Mouse (Mus musculus): ENCODE data around the gene Cyp2c65. TPM values are rescaled to one million over a fixed set of nuclear protein-coding genes. Genes with fewer than 3 reads are reported as not detected.
"Not testable (repeated sequence)": the region's sequence is repeated elsewhere in the genome, so short reads cannot be mapped to it uniquely, and the experiment has no call there.

The Cyp2c65 gene
- total and polyA plus RNA-seq, 3 experiments: not detected

- H3K4me3 ChIP-seq (replicated peaks in 1 of 3; ENCODE audit: low read depth in 2 of 3, low read length in 2 of 3, poor library complexity in 1 of 3); dilution Hi-C loops (cut with MboI; ENCODE audit: extremely low pct_ligation_motif_present, extremely low pct_unique_long_range_greater_than_20kb, low sequenced_read_pairs); H3K27me3 ChIP-seq (replicated peaks); H3K4me2 ChIP-seq (ENCODE audit: insufficient read depth, low read depth, poor library complexity, severe bottlenecking); H3K36me3 ChIP-seq (replicated peaks in 1 of 2; ENCODE audit: control insufficient read depth in 1 of 2, insufficient read depth in 1 of 2, low read length in 1 of 2); H3K9ac ChIP-seq (ENCODE audit: insufficient read depth, low read depth); H3K79me2 ChIP-seq (replicated peaks; ENCODE audit: control insufficient read depth, extremely low read depth, insufficient read depth, poor library complexity, severe bottlenecking); H3K9me3 ChIP-seq (replicated peaks; ENCODE audit: low read length); H3K27ac ChIP-seq (ENCODE audit: insufficient read depth, low read depth); in situ Hi-C loops (cut with MboI; ENCODE audit: low pct_ligation_motif_present, low pct_unique_long_range_greater_than_20kb, low sequenced_read_pairs); H3K4me1 ChIP-seq (ENCODE audit: control insufficient read depth in 1 of 2, insufficient read depth in 2 of 2): not testable (repeated sequence)
- TF ChIP-seq RAD21 (IDR thresholded peaks at IDR 0.05; ENCODE audit: low read depth, low read length) (peak; percentile 41), CTCF (conservative IDR thresholded peaks at IDR 0.05 in 1 of 2, IDR thresholded peaks at IDR 0.05 in 1 of 2; ENCODE audit: low read depth in 2 of 2, low read length in 2 of 2) (peak in 1 of 2 experiments; percentile 51; a peak in 2 of 4 replicates), SMC3 (IDR thresholded peaks at IDR 0.05; ENCODE audit: low read depth, low read length) (peak; percentile 41)
- peak; percentile 16 for DNase-seq (ENCODE audit: extremely low read depth)
Observed at GRCm38 (mm10) chr19:39098779-39099178, 38.0 kb downstream of the Cyp2c65 start.

- dilution Hi-C loops (cut with MboI; ENCODE audit: extremely low pct_ligation_motif_present, extremely low pct_unique_long_range_greater_than_20kb, low sequenced_read_pairs): no loop called here
- no peaks in the 10 kb centered on the region for H3K4me1 ChIP-seq (ENCODE audit: control insufficient read depth in 1 of 2, insufficient read depth in 2 of 2)
- H3K4me3 ChIP-seq (replicated peaks in 1 of 3; ENCODE audit: low read depth in 2 of 3, low read length in 2 of 3, poor library complexity in 1 of 3): no peak within 1 kb of the TSS
- no peak for DNase-seq (ENCODE audit: extremely low read depth)
- no peak for TF ChIP-seq NRF1 (IDR thresholded peaks at IDR 0.05; ENCODE audit: low read depth, low read length)
- TF ChIP-seq ELF1 (IDR thresholded peaks at IDR 0.05; ENCODE audit: low read depth, low read length): no peak
- H3K36me3 ChIP-seq (replicated peaks in 1 of 2; ENCODE audit: control insufficient read depth in 1 of 2, insufficient read depth in 1 of 2, low read length in 1 of 2): no peaks in the 10 kb centered on the region
- H3K9me3 ChIP-seq (replicated peaks; ENCODE audit: low read length): no peaks in the 10 kb centered on the region
- no peak within 1 kb of the TSS for H3K4me2 ChIP-seq (ENCODE audit: insufficient read depth, low read depth, poor library complexity, severe bottlenecking)
- no peaks in the 10 kb centered on the region for H3K79me2 ChIP-seq (replicated peaks; ENCODE audit: control insufficient read depth, extremely low read depth, insufficient read depth, poor library complexity, severe bottlenecking)
- H3K27ac ChIP-seq (ENCODE audit: insufficient read depth, low read depth): no peak within 1 kb of the TSS
- H3K9ac ChIP-seq (ENCODE audit: insufficient read depth, low read depth): no peak within 1 kb of the TSS
- in situ Hi-C loops (cut with MboI; ENCODE audit: low pct_ligation_motif_present, low pct_unique_long_range_greater_than_20kb, low sequenced_read_pairs): no loop called here
- no peaks in the 10 kb centered on the region for H3K27me3 ChIP-seq (replicated peaks)
Observed at GRCm38 (mm10) chr19:39113644-39114043, 52.8 kb downstream of the Cyp2c65 start, which contains the start of gene Cyp2c66. TSS of gene Cyp2c66 (plus strand) at chr19:39113898.

Other genes starting within 250 kb of the Cyp2c65 start
- 15.1 and 23.2 TPM in 2 replicates for gene Noc3l, start 241.8 kb upstream of the Cyp2c65 start, total RNA-seq (2012; rRNA removed)
- gene Noc3l, start 241.8 kb upstream of the Cyp2c65 start, total RNA-seq (2014; rRNA removed): 38.3 and 41.3 TPM in 2 replicates
- 32.9 and 34.9 TPM in 2 replicates for gene Noc3l, start 241.8 kb upstream of the Cyp2c65 start, polyA plus RNA-seq (2012; ENCODE audit: insufficient read length, low read depth)
- 1.6 and 1.7 TPM in 2 replicates for gene Tbc1d12, start 224.4 kb upstream of the Cyp2c65 start, total RNA-seq (2012; rRNA removed)
- 3.2 and 4.4 TPM in 2 replicates for gene Tbc1d12, start 224.4 kb upstream of the Cyp2c65 start, total RNA-seq (2014; rRNA removed)
- 1.9 and 2.0 TPM in 2 replicates for gene Tbc1d12, start 224.4 kb upstream of the Cyp2c65 start, polyA plus RNA-seq (2012; ENCODE audit: insufficient read length, low read depth)
- gene Hells, start 130.1 kb upstream of the Cyp2c65 start, total RNA-seq (2012; rRNA removed): 73.2 and 98.6 TPM in 2 replicates
- gene Hells, start 130.1 kb upstream of the Cyp2c65 start, total RNA-seq (2014; rRNA removed): 131 and 153 TPM in 2 replicates
- 378 and 393 TPM in 2 replicates for gene Hells, start 130.1 kb upstream of the Cyp2c65 start, polyA plus RNA-seq (2012; ENCODE audit: insufficient read length, low read depth)
- 0.21 and 0.42 TPM in 2 replicates for gene Cyp2c55, start 54.0 kb upstream of the Cyp2c65 start, total RNA-seq (2012; rRNA removed)
- 1.6 and 1.9 TPM in 2 replicates for gene Cyp2c55, start 54.0 kb upstream of the Cyp2c65 start, total RNA-seq (2014; rRNA removed)
- 0.16 and 0.46 TPM in 2 replicates for gene Cyp2c55, start 54.0 kb upstream of the Cyp2c65 start, polyA plus RNA-seq (2012; ENCODE audit: insufficient read length, low read depth)
- gene Cyp2c66, start 52.9 kb downstream of the Cyp2c65 start, total RNA-seq (2012; rRNA removed): not detected in 2 replicates
- not detected in 2 replicates for gene Cyp2c66, start 52.9 kb downstream of the Cyp2c65 start, total RNA-seq (2014; rRNA removed)
- not detected in 2 replicates for gene Cyp2c66, start 52.9 kb downstream of the Cyp2c65 start, polyA plus RNA-seq (2012; ENCODE audit: insufficient read length, low read depth)
- not detected in 2 replicates for gene Cyp2c29, start 208.4 kb downstream of the Cyp2c65 start, total RNA-seq (2012; rRNA removed)
- not detected in 2 replicates for gene Cyp2c29, start 208.4 kb downstream of the Cyp2c65 start, total RNA-seq (2014; rRNA removed)
- gene Cyp2c29, start 208.4 kb downstream of the Cyp2c65 start, polyA plus RNA-seq (2012; ENCODE audit: insufficient read length, low read depth): not detected in 2 replicates